Mouse (Mus musculus) gonadal fat pad, adult 2 months (tissue): Measurements from ENCODE around the gene Gnas. TPM values are rescaled to one million over a fixed set of nuclear protein-coding genes. Genes with fewer than 3 reads are reported as not detected.
"Not testable (repeated sequence)": the region's sequence is repeated elsewhere in the genome, so short reads cannot be mapped to it uniquely, and the experiment has no call there.

Source experiments
- DNase-seq: peaks from one replicate; pipeline ENCODE4 v3.0.0-alpha.2; 2012; ENCODE audit warnings: low read depth
- polyA plus RNA-seq: library from polyadenylated mRNA; depleted of rRNA; stranded (reverse); fragments of >200 nt; gene quantifications from 2 replicates; pipeline ENCODE4 v1.2.3, GENCODE M21; 2012

Gene Gnas
- polyA plus RNA-seq, 1 experiment = 1,261 TPM

- no peak for DNase-seq
Measured at GRCm38 (mm10) chr2:174294457-174294856, 10.3 kb downstream of the Gnas start.

DNA sequence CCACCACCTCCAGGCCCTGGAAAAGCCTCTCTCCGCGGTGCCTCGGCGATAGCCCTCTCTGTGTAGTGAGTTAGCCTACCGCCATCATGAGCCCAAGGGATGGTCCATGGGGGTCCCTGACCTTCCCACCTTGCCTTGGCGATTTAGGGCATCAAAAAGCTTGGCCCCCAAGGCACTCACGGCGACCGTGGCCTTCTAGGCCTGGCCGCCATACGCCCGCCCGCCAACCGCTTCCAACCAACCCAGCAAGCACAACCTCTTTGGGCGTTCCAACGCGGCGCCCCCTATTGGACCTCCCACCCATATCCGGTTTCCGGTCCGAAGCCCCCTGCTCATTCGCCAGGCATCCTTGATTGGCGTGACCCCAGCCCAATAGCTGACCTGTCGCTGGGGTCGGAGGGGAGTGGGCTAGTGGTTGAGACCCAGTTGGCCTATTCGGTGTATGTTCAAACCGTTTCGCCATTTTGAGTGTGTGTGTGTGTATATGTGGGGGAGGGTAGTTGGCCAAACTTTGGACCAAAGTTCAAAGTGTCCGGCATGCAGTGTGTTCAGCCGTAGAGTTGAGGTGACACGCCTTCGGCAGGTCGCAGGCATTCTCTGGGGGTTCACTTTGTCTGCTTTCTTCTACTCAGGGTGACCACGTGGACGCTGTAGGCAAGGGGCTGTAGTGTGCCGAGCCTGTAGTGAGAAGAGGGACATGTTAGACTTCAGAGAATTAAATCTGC lies 11.2 kb downstream of the Gnas start:
- DNase-seq = no peak

- no peak for DNase-seq
Measured at GRCm38 (mm10) chr2:174295900-174296465, 11.9 kb downstream of the Gnas start.

DNA sequence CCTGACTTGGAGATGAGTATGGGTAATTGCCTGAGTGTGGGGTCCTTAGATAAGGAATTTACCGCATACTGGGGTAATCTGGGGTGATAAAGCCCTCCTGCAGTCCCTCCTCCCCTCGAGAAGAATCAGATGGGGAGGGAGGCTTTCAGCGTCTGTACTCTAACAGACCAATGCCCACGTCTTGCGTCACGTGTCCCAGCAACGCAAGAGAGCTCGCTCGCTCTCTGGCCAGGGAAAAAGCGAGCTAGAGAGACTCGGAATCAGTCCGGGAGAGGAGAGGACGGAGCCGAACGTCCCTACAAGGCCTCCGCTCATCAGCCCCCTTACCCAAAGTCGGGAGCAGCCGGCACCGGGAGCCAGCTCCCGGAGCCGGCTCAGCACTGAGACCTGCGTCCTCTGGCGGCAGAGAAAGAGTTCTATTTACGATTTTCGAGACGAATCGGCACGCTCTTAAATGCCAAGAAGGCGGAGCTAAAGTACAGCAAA lies 13.0 kb downstream of the Gnas start:
- DNase-seq = no peak

GRCm38 (mm10) chr2:174297851-174298250 lies 13.7 kb downstream of the Gnas start:
- no peak for DNase-seq

DNA sequence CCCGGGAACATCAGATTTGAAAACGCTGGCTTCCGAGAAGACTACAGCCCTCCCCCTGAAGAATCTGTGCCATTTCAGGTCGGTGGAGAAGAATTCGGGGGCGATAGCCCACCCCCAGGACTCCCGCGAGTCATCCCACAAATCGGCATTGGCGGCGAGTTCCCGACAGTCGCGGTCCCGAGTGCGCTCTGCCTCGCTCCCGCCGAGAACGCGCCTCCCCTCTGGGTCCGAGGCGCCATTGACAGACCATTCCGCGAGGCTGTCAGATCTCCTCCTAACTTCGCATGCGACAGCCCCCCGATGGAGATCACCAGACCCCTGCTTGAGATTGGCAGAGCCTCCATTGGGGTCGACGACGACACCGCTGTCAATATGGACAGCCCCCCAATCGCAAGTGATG lies 14.4 kb downstream of the Gnas start:
- no peak for DNase-seq

GRCm38 (mm10) chr2:174299091-174299770 lies 15.1 kb downstream of the Gnas start:
- no peak for DNase-seq

- no peak for DNase-seq
Measured at GRCm38 (mm10) chr2:174299771-174300160, 15.6 kb downstream of the Gnas start.

GRCm38 (mm10) chr2:174300186-174300585 lies 16.1 kb downstream of the Gnas start:
- no peak for DNase-seq

DNA sequence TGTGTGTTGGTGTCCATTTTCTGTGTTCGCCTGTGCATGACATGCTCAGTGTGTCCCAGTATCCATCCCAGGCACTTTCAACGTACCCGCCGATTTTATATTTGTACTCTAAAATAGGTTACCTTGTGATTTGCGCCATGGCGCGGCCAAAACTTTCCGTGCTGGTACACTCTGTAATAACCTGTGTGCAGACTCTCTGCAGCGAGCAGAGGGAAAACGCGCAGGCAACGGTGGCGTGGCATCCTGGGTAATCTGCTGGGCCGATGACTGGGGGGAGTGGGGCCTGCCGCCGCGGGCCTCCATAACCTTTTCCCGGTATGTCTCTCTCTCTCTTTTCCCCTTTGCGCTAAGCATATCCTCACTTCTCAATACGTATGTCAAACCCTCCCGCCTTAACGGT lies 16.5 kb downstream of the Gnas start:
- no peak for DNase-seq

GRCm38 (mm10) chr2:174302526-174302925 lies 18.4 kb downstream of the Gnas start:
- no peak for DNase-seq

DNA sequence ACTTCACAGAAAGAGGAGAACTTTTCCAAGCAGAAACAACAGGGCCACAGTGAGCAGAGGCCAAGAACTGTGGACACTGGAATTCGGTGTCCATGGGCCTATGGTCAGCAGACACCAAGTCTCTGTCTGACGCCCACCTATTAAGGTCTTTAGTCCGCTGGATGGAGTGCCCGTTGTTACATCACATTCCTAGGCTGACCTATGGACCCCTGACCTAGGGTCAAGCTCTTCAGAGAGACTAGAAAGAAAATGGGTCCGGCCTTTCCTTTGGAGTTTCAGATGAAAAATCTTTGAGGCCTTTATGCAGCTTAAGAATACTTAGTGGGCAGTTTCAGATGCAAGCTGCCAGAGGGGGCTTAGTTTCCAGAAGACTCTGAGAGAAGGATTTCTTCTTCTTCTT lies 21.5 kb downstream of the Gnas start:
- DNase-seq = no peak

GRCm38 (mm10) chr2:174307903-174308302 lies 23.8 kb downstream of the Gnas start:
- no peak for DNase-seq

DNA sequence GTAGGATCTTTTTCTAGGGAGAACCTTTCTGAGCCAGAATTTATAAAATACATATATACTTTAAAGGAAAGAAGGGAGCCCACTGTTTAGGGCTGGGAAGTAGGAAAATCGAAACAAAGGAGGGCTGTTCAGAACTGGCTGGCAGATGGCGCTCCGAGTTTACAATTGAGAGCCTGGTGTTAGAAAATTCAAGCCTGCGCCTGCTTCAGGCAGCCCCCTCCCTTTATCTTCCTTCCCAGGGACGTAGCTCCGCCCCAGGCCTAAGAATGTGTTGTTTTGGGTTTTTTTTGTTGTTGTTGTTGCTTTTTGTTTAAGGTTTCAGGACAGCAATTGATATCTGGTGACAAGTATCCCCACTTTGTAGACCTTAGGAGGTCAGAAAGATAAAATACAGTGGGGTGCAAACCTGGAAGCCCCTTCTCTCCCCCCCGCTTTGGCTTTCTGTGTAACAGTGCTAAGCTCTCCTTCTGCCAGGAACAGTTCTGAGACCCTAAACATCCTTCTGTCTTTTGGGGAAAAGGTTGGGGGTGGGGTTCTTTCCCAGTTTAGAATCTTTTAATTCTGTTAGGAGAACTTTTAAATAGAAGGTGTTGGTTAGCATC lies 26.9 kb downstream of the Gnas start:
- DNase-seq = no peak

DNA sequence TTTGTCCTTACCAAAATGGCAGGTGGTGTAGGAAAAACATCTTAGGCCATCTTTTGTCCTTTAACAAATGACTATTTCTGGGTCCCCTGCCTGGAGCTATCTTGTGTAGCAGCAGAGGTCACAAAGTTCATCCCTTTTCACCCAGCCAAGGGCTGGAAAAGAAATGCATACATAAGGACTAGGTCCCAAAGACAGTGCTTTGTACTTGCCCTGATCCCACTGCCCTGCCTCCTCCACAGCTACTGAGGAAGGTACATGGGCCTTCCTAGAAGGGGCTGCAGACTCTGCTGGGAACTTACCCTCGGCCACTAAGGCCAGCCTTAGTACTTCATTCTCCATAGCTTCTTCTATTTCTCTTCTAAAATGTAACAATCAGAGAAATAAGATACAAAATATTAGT lies 27.5 kb downstream of the Gnas start:
- DNase-seq = no peak

GRCm38 (mm10) chr2:174312118-174312647 lies 28.1 kb downstream of the Gnas start:
- DNase-seq = no peak

- no peak for DNase-seq
Measured at GRCm38 (mm10) chr2:174312661-174313060, 28.5 kb downstream of the Gnas start.

DNA sequence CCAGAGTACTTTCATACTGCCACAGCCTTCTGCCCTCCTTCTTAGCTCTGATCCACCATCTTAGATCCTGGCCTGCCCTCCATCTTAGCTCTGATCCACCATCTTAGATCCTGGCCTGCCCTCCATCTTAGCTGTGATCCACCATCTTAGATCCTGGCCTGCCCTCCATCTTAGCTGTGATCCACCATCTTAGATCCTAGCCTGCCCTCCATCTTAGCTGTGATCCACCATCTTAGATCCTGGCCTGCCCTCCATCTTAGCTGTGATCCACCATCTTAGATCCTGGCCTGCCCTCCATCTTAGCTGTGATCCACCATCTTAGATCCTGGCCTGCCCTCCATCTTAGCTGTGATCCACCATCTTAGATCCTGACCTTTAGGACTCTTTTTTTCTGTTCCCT lies 31.3 kb downstream of the Gnas start:
- DNase-seq = not testable (repeated sequence)

DNA sequence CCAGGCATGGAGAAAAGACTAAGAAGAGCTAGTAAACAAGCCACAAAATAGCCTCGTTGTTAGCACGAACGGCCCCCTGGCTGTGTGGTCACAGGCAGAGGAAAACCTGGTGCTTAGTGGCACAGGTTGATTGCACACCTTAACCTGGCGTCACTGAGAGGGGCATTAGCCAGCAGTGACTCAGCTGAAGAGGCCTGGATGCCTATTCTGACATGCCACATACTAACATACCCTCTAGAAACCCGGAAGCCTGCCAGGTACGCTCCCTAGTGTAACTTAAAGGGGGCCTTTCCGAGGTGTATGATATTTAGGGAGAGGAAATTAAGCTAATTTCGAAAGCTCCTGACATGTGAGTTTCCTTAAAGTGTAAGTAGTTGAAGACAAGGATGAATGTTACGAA lies 32.5 kb downstream of the Gnas start:
- no peak for DNase-seq

- no peak for DNase-seq
Measured at GRCm38 (mm10) chr2:174325989-174326388, 41.9 kb downstream of the Gnas start.

- DNase-seq = no peak
Measured at GRCm38 (mm10) chr2:174326481-174326880, 42.4 kb downstream of the Gnas start.

DNA sequence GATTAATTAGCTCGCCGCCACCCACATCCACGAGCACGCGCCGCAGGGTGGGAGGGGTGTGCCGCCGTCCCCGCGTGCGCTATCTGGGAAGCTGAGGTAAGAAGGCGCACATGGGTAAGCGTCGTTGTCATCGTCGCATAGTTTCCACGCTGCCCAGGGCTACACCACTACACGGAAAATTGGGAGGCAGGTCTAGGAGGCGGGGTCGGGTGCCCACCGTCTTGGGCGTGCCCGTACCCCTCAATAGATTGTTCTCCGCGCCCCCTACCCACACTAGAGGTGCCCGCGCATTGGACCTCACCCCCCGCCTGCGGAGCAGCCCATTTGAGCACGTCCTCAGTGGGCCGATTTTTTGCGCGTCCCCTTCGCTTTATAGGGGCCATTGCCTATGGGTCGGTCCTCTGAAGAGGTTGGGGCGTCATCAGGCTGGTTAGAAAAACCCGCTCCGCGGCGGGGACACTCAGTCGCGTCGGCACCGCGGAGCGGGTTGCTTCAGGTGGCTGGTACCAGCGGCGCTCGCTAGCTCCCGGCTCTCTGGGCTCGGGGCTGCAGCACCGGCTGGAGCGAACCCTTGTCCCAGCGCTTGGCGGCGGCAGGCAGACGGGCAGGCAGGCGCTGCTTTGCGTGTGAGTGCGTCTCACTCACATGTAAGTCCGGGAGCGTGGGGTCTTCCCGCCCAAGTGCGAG lies 43.3 kb downstream of the Gnas start:
- DNase-seq = no peak
